Mouse (Mus musculus) liver, adult 2 months (tissue): Measurements from ENCODE around the gene Frmd5.

Source experiments
- CTCF ChIP-seq: fragments of 200-500 bp; IDR thresholded peaks from 2 replicates; pipeline ENCODE4 v1.5.1; 2011; ENCODE audit warnings: low read depth, low read length, control low read depth
- POLR2A ChIP-seq: fragments of 200-500 bp; IDR thresholded peaks from 2 replicates; pipeline ENCODE4 v1.6.1; 2011; ENCODE audit warnings: low read length, control low read depth; ENCODE audit not compliant: insufficient read depth; ENCODE audit errors: extremely low read depth

DNA sequence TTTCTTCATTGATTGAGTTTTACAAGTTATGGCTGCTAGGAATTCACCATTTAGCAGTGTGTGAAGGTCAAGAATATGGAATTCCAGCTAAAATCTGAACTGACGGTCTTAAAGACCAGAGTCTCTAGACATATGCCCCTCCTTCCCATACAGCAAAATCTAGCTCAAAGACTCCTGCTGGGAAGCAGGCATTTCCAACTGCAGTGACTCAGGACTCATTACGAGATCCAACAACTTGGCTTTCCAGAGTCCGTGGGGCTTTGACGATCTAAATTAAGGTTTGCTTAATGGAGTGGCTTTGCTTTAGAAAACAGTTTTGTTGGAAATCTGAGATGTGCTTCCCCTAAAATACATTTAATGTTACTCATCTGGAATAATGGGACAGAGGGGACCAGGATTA, 204.5 kb downstream of the Frmd5 start:
- TF ChIP-seq CTCF: no peak
- no peak for TF ChIP-seq POLR2A
